Mouse (Mus musculus): ENCODE measurements around the gene Pkd1.

- TF ChIP-seq CTCF (IDR thresholded peaks at IDR 0.05; ENCODE audit: extremely low read depth, insufficient read depth, low read length) (no peak), POLR2A (IDR thresholded peaks at IDR 0.05; ENCODE audit: extremely low read depth, insufficient read depth, low read length) (no peak)
Observed at GRCm38 (mm10) chr17:24640581-24640980, 90.9 kb downstream of the Pkd1 start.

Data from cortical plate, adult 2 months (tissue).